Mouse (Mus musculus): ENCODE data around the gene Nmnat2.

Gene Nmnat2

GRCm38 (mm10) chr1:153092237-153092975 lies 137.6 kb downstream of the Nmnat2 start:
- peak; percentile 68 for DNase-seq (ENCODE audit: low read depth, low spot score)

GRCm38 (mm10) chr1:153093172-153093571 lies 138.4 kb downstream of the Nmnat2 start:
- no peak for DNase-seq (ENCODE audit: low read depth, low spot score)

GRCm38 (mm10) chr1:153093581-153093980 lies 138.8 kb downstream of the Nmnat2 start:
- no peak for DNase-seq (ENCODE audit: low read depth, low spot score)

GRCm38 (mm10) chr1:153094226-153095076 lies 139.7 kb downstream of the Nmnat2 start:
- DNase-seq (ENCODE audit: low read depth, low spot score) = no peak

GRCm38 (mm10) chr1:153095328-153095727 lies 140.5 kb downstream of the Nmnat2 start:
- no peak for DNase-seq (ENCODE audit: low read depth, low spot score)

GRCm38 (mm10) chr1:153095826-153096727 lies 141.3 kb downstream of the Nmnat2 start:
- DNase-seq (ENCODE audit: low read depth, low spot score) = no peak

GRCm38 (mm10) chr1:153097017-153097675 lies 142.4 kb downstream of the Nmnat2 start:
- DNase-seq (ENCODE audit: low read depth, low spot score) = no peak

- no peak for DNase-seq (ENCODE audit: low read depth, low spot score)
Observed at GRCm38 (mm10) chr1:153098586-153098985, 143.8 kb downstream of the Nmnat2 start.

- no peak for DNase-seq (ENCODE audit: low read depth, low spot score)
Observed at GRCm38 (mm10) chr1:153100912-153101311, 146.1 kb downstream of the Nmnat2 start.

- peak; percentile 77 for DNase-seq (ENCODE audit: low read depth, low spot score)
Observed at GRCm38 (mm10) chr1:153101327-153101880, 146.6 kb downstream of the Nmnat2 start.

GRCm38 (mm10) chr1:153102296-153103185 lies 147.7 kb downstream of the Nmnat2 start:
- no peak for DNase-seq (ENCODE audit: low read depth, low spot score)

GRCm38 (mm10) chr1:153103186-153103554 lies 148.4 kb downstream of the Nmnat2 start:
- DNase-seq (ENCODE audit: low read depth, low spot score) = no peak

- no peak for DNase-seq (ENCODE audit: low read depth, low spot score)
Observed at GRCm38 (mm10) chr1:153104804-153105203, 150.0 kb downstream of the Nmnat2 start.

- DNase-seq (ENCODE audit: low read depth, low spot score) = no peak
Observed at GRCm38 (mm10) chr1:153107866-153108265, 153.1 kb downstream of the Nmnat2 start.

- DNase-seq (ENCODE audit: low read depth, low spot score) = no peak
Observed at GRCm38 (mm10) chr1:153109346-153109745, 154.6 kb downstream of the Nmnat2 start.

- DNase-seq (ENCODE audit: low read depth, low spot score) = no peak
Observed at GRCm38 (mm10) chr1:153109836-153110235, 155.0 kb downstream of the Nmnat2 start.

GRCm38 (mm10) chr1:153111596-153111995 lies 156.8 kb downstream of the Nmnat2 start:
- no peak for DNase-seq (ENCODE audit: low read depth, low spot score)

- no peak for DNase-seq (ENCODE audit: low read depth, low spot score)
Observed at GRCm38 (mm10) chr1:153115315-153115714, 160.5 kb downstream of the Nmnat2 start.

- DNase-seq (ENCODE audit: low read depth, low spot score) = no peak
Observed at GRCm38 (mm10) chr1:153120544-153120943, 165.8 kb downstream of the Nmnat2 start.

- DNase-seq (ENCODE audit: low read depth, low spot score) = no peak
Observed at GRCm38 (mm10) chr1:153121320-153121719, 166.5 kb downstream of the Nmnat2 start.

Measured in CD4-positive, CD25-positive, alpha-beta regulatory T cell, adult 2 months (primary cell).